Mouse (Mus musculus) small intestine, adult 2 months (tissue): ENCODE measurements around the gene Piezo1.

Source experiments
- CTCF ChIP-seq: fragments of 200-500 bp; IDR thresholded peaks from 2 replicates; pipeline ENCODE4 v1.5.1; 2012; ENCODE audit warnings: low read depth, mild to moderate bottlenecking, control low read depth, inconsistent platforms, low read length, moderate library complexity, mixed read lengths; ENCODE audit not compliant: insufficient replicate concordance, insufficient read length; ENCODE audit errors: extremely low read depth
- POLR2A ChIP-seq: fragments of 200-500 bp; IDR thresholded peaks from 2 replicates; pipeline ENCODE4 v1.6.1; 2012; ENCODE audit warnings: low read depth, mild to moderate bottlenecking, control low read depth, inconsistent platforms, low read length, moderate library complexity

DNA sequence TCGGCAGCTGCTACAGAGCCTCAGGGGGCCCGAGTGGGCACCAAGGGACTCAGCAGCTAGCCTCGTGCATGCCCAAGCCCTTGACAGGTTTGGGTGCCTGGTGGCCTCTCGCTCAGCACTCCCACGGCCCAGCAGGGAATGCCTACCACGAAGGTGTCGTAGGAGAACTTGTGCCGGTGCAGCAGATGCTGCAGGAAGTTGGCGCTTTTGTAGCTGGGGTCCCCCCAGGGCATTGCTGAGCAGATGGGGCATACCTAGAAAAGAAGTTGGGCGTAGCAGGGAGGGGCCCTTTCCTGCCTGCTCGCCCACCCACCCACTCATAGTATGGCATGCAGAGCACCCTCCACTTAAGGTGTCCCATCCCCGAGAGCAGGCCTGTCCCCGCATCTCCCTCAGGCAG lies 83.3 kb downstream of the Piezo1 start:
- TF ChIP-seq CTCF (no peak), POLR2A (no peak)
